Mouse (Mus musculus) gastrocnemius, postnatal 14 days (tissue): ENCODE data around the gene Atp8a2. TPM values are rescaled to one million over a fixed set of nuclear protein-coding genes. Genes with fewer than 3 reads are reported as not detected.

ENCODE experiments used
- DNase-seq: peaks from one replicate; pipeline ENCODE4 v3.0.0; 2021; ENCODE audit warnings: mixed read lengths
- intact Hi-C: fragments of 180-260 bp; cut with DNase I; formaldehyde crosslinking; loops from one replicate; pipeline ENCODE4 v1.15.1; 2025; ENCODE audit warnings: low total_unique reads
- total RNA-seq, 2 experiments: library from RNA; stranded (reverse); gene quantifications; 2 replicates each; pipeline ENCODE4 v1.2.3; 2021

The Atp8a2 gene
- total RNA-seq, 2 experiments from 2014 or later: 0.93 to 1.8 TPM

GRCm38 (mm10) chr14:60061023-60061422 lies 136.0 kb downstream of the Atp8a2 start:
- DNase-seq: no peak
- intact Hi-C loops: no loop called here

- intact Hi-C loops: no loop called here
Observed at GRCm38 (mm10) chr14:60058867-60059266, 138.1 kb downstream of the Atp8a2 start.

GRCm38 (mm10) chr14:60055231-60055630 lies 141.7 kb downstream of the Atp8a2 start:
- intact Hi-C loops: no loop called here
- no peak for DNase-seq

More at GRCm38 (mm10) chr14:60058867-60059266, 138.1 kb downstream of the Atp8a2 start:
- no peak for DNase-seq

GRCm38 (mm10) chr14:60030666-60031065 lies 166.3 kb downstream of the Atp8a2 start:
- intact Hi-C loops: no loop called here
- DNase-seq: no peak

GRCm38 (mm10) chr14:60027139-60027538 lies 169.8 kb downstream of the Atp8a2 start:
- no peak for DNase-seq
- intact Hi-C loops: no loop called here

GRCm38 (mm10) chr14:60026647-60027046 lies 170.3 kb downstream of the Atp8a2 start:
- DNase-seq: peak; percentile 59

GRCm38 (mm10) chr14:60015891-60016290 lies 181.1 kb downstream of the Atp8a2 start:
- peak; percentile 69 for DNase-seq
- intact Hi-C loops: no loop called here

More at GRCm38 (mm10) chr14:60026647-60027046, 170.3 kb downstream of the Atp8a2 start:
- intact Hi-C loops: no loop called here

GRCm38 (mm10) chr14:60001801-60002200 lies 195.2 kb downstream of the Atp8a2 start:
- DNase-seq: no peak
- intact Hi-C loops: no loop called here

- intact Hi-C loops: no loop called here
- DNase-seq: peak; percentile 10
Observed at GRCm38 (mm10) chr14:59988860-59989259, 208.1 kb downstream of the Atp8a2 start.

- no peak for DNase-seq
- intact Hi-C loops: no loop called here
Observed at GRCm38 (mm10) chr14:59987975-59988374, 209.0 kb downstream of the Atp8a2 start.

GRCm38 (mm10) chr14:59978007-59978406 lies 219.0 kb downstream of the Atp8a2 start:
- no peak for DNase-seq
- intact Hi-C loops: no loop called here

GRCm38 (mm10) chr14:59971221-59971730 lies 225.7 kb downstream of the Atp8a2 start:
- intact Hi-C loops: no loop called here
- DNase-seq: no peak

- intact Hi-C loops: no loop called here
- peak; percentile 26 for DNase-seq
Observed at GRCm38 (mm10) chr14:59969485-59970134, 227.4 kb downstream of the Atp8a2 start.

GRCm38 (mm10) chr14:59967847-59968550 lies 229.0 kb downstream of the Atp8a2 start:
- intact Hi-C loops: no loop called here
- DNase-seq: no peak

- DNase-seq: no peak
- intact Hi-C loops: no loop called here
Observed at GRCm38 (mm10) chr14:59966981-59967380, 230.0 kb downstream of the Atp8a2 start.

- intact Hi-C loops: no loop called here
- DNase-seq: no peak
Observed at GRCm38 (mm10) chr14:59964569-59964968, 232.4 kb downstream of the Atp8a2 start.

GRCm38 (mm10) chr14:59960961-59961360 lies 236.0 kb downstream of the Atp8a2 start:
- no peak for DNase-seq
- intact Hi-C loops: no loop called here

GRCm38 (mm10) chr14:59960214-59960890 lies 236.6 kb downstream of the Atp8a2 start:
- intact Hi-C loops: no loop called here
- DNase-seq: no peak

- intact Hi-C loops: no loop called here
- no peak for DNase-seq
Observed at GRCm38 (mm10) chr14:59959723-59960122, 237.3 kb downstream of the Atp8a2 start.

- no peak for DNase-seq
- intact Hi-C loops: no loop called here
Observed at GRCm38 (mm10) chr14:59949983-59950382, 247.0 kb downstream of the Atp8a2 start.
